Mouse (Mus musculus): ENCODE measurements at regions not wholly inside any gene's neighbourhood (a gene's known extent, or its start where the extent isn't known, plus 50 kb on each side); places are given as distances from the start of the nearest gene placed in this dataset.

- no peak overlapping the region for H3K27ac ChIP-seq
- H3K36me3 ChIP-seq: no peaks in the 10 kb centered on the region
- H3K9me3 ChIP-seq: no peaks in the 10 kb centered on the region
- WGBS: 59% methylated on average over 5 of the region's 5 CpGs
- no peak for ATAC-seq (ENCODE audit: low FRiP score, low read depth)
- H3K4me2 ChIP-seq (replicated peaks): no peak overlapping the region
- no peaks in the 10 kb centered on the region for H3K4me1 ChIP-seq
- no peak overlapping the region for H3K9ac ChIP-seq
- no peaks in the 10 kb centered on the region for H3K27me3 ChIP-seq (replicated peaks)
- H3K4me3 ChIP-seq: no peak overlapping the region
Observed at GRCm38 (mm10) chr4:124542696-124543095, 67.9 kb downstream of the 3100002H09Rik start.

DNA sequence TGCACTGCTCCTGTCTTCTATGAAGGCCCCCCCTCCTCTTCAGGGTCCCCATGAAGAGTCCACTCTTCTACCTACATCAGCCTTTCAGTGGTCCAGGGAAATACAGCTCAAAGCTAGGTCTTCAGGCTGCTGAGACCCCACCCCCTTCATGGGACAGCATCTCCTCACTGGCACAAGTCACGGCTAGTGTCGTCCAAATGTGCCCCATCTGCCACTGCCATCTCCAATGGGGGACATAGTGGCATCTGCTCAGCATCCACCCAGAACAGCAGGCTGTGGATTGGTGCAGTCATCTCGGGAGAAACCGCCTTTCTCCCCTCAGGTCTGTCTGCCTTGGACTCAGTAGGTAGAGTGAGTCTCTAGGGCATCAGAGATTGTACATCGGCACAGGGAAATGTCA is 72.1 kb downstream of the 3100002H09Rik start:
- Histone ChIP-seq H3K4me1 (no peaks in the 10 kb centered on the region), H3K27me3 (replicated peaks) (no peaks in the 10 kb centered on the region), H3K4me3 (no peak overlapping the region), H3K9me3 (no peaks in the 10 kb centered on the region), H3K9ac (no peak overlapping the region), H3K27ac (no peak overlapping the region), H3K36me3 (no peaks in the 10 kb centered on the region), H3K4me2 (replicated peaks) (no peak overlapping the region)
- no peak for ATAC-seq (ENCODE audit: low FRiP score, low read depth)
- 86% methylated on average over 5 of the region's 5 CpGs for WGBS

DNA sequence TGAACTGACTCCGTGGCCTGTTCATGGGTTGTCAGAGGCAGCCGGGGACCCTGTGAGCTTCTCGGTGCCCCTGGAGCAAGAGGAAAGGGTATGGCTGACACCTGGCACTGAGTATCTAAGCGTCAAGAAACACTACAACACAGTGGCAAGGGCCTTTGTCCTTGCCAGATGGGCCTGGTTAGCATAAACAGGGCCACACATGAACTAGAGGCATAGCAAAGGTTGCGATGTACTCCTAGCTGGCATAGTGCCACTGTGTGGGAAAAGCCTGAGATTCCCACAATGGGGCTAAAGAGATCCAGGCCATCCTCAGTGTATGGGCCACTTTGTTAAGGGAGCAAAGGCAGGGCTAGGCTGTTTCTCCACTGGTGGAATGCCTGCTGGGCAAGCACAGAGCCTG is 72.9 kb downstream of the 3100002H09Rik start:
- H3K27me3 ChIP-seq (replicated peaks): no peaks in the 10 kb centered on the region
- no peak overlapping the region for H3K27ac ChIP-seq
- H3K9ac ChIP-seq: no peak overlapping the region
- no peak overlapping the region for H3K4me3 ChIP-seq
- H3K4me1 ChIP-seq: no peaks in the 10 kb centered on the region
- H3K4me2 ChIP-seq (replicated peaks): no peak overlapping the region
- ATAC-seq (ENCODE audit: low FRiP score, low read depth): no peak
- no peaks in the 10 kb centered on the region for H3K36me3 ChIP-seq
- WGBS: 79% methylated on average over 5 of the region's 5 CpGs
- no peaks in the 10 kb centered on the region for H3K9me3 ChIP-seq

GRCm38 (mm10) chr4:124533614-124534013 is 77.0 kb downstream of the 3100002H09Rik start:
- WGBS: 69% methylated on average over 6 of the region's 6 CpGs
- no peak overlapping the region for H3K4me2 ChIP-seq (replicated peaks)
- no peak overlapping the region for H3K27ac ChIP-seq
- H3K4me1 ChIP-seq: no peaks in the 10 kb centered on the region
- H3K9me3 ChIP-seq: no peaks in the 10 kb centered on the region
- no peak for ATAC-seq (ENCODE audit: low FRiP score, low read depth)
- H3K36me3 ChIP-seq: no peaks in the 10 kb centered on the region
- no peaks in the 10 kb centered on the region for H3K27me3 ChIP-seq (replicated peaks)
- no peak overlapping the region for H3K4me3 ChIP-seq
- no peak overlapping the region for H3K9ac ChIP-seq

DNA sequence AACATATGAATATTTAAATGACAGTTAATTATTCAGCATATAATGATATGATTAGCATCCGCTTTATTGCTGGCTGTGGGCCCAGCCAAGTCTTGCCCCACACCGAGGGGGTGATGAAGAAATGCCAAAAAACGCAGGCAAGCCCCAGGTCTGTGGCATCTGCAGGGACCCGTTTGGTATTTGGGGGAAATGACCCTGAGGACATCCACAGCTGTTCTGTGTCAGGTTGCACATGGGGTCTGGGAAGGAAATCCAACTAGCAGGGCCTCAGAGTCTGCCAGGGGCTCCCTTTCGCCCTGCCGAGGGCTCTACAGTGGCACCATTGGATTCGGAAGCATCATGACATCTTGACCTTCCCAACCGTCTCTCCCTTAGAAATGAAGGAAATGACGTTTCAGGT is 80.0 kb downstream of the 3100002H09Rik start:
- no peak for ATAC-seq (ENCODE audit: low FRiP score, low read depth)
- no peak overlapping the region for H3K9ac ChIP-seq
- H3K27ac ChIP-seq: no peak overlapping the region
- H3K27me3 ChIP-seq (replicated peaks): no peaks in the 10 kb centered on the region
- peaks cover 8% of the 10 kb centered on the region; the same call in 1 of the 2 replicates for H3K4me1 ChIP-seq
- H3K9me3 ChIP-seq: no peaks in the 10 kb centered on the region
- 70% methylated on average over 9 of the region's 9 CpGs for WGBS
- no peak overlapping the region for H3K4me2 ChIP-seq (replicated peaks)
- H3K36me3 ChIP-seq: no peaks in the 10 kb centered on the region
- no peak overlapping the region for H3K4me3 ChIP-seq

GRCm38 (mm10) chr4:124526822-124527221 is 83.8 kb downstream of the 3100002H09Rik start:
- Histone ChIP-seq H3K4me1 (peaks cover 8% of the 10 kb centered on the region; the same call in 1 of the 2 replicates), H3K27me3 (replicated peaks) (no peaks in the 10 kb centered on the region; the same call in 1 of the 2 replicates), H3K36me3 (no peaks in the 10 kb centered on the region), H3K4me3 (no peak overlapping the region), H3K27ac (no peak overlapping the region), H3K9me3 (no peaks in the 10 kb centered on the region), H3K9ac (no peak overlapping the region), H3K4me2 (replicated peaks) (no peak overlapping the region)
- 28% methylated on average over 10 of the region's 10 CpGs for WGBS
- no peak for ATAC-seq (ENCODE audit: low FRiP score, low read depth)

- Histone ChIP-seq H3K4me1 (peaks cover 8% of the 10 kb centered on the region; the same call in 1 of the 2 replicates), H3K27ac (no peak overlapping the region), H3K27me3 (replicated peaks) (no peaks in the 10 kb centered on the region; the same call in 1 of the 2 replicates), H3K4me2 (replicated peaks) (no peak overlapping the region), H3K9me3 (no peaks in the 10 kb centered on the region), H3K36me3 (no peaks in the 10 kb centered on the region), H3K9ac (no peak overlapping the region), H3K4me3 (no peak overlapping the region)
- 41% methylated on average over 9 of the region's 9 CpGs for WGBS
- ATAC-seq (ENCODE audit: low FRiP score, low read depth): no peak
Observed at GRCm38 (mm10) chr4:124526362-124526761, 84.2 kb downstream of the 3100002H09Rik start.

DNA sequence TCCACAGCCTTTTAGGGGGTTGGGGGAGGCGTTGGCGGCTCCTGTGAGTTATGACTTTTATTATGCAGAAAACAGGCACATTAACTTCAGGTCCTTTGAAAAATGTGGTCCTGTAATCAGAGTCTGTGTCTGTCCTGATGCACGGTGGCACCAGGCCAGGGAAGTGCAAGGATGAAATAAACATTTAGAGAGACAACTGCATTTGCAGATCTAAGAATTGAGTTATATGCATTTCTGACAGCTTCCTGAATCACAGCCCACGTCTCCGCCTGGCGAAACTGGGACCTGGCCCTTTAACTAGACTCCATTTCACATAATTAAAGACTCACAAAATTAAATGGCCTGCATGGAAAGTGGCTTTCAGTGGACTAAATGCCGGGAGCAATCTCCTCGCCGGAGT is 90.3 kb downstream of the 3100002H09Rik start:
- Histone ChIP-seq H3K9ac (no peak overlapping the region), H3K27ac (no peak overlapping the region), H3K4me2 (replicated peaks) (no peak overlapping the region), H3K36me3 (no peaks in the 10 kb centered on the region), H3K27me3 (replicated peaks) (peaks cover 11% of the 10 kb centered on the region), H3K9me3 (no peaks in the 10 kb centered on the region), H3K4me1 (peaks cover 9% of the 10 kb centered on the region), H3K4me3 (no peak overlapping the region)
- 63% methylated on average over 9 of the region's 9 CpGs for WGBS
- ATAC-seq (ENCODE audit: low FRiP score, low read depth): no peak

DNA sequence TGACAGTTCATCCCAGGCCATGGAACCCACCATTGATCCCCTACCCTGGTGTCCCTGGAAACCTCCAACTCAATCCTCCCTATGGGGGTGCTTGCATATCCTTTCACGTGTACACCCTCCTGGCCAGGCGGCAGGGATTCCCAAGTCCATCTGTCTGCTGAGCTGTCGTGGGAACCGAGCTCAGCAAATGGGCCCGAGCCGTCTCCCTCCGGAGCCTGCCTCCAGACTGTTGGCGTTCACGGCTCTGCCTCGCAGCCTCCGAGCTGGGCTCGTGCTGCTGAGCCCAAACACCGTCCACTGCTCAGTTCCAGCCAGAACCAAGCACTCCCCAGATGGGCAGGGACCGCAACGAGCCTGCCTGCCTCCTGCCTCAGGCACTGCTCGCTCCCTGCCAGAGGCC is 98.8 kb downstream of the 3100002H09Rik start:
- no peak overlapping the region for H3K4me2 ChIP-seq (replicated peaks)
- H3K9me3 ChIP-seq: no peaks in the 10 kb centered on the region
- 0 out of 2 replicates have a peak, but pooled peaks cover 3% of the 10 kb centered on the region for H3K4me1 ChIP-seq
- H3K9ac ChIP-seq: no peak overlapping the region
- no peak overlapping the region for H3K27ac ChIP-seq
- H3K27me3 ChIP-seq (replicated peaks): peaks cover 35% of the 10 kb centered on the region
- H3K4me3 ChIP-seq: no peak overlapping the region
- ATAC-seq (ENCODE audit: low FRiP score, low read depth): no peak
- H3K36me3 ChIP-seq: no peaks in the 10 kb centered on the region
- 79% methylated on average over 16 of the region's 16 CpGs for WGBS

- no peaks in the 10 kb centered on the region for H3K36me3 ChIP-seq
- no peak overlapping the region for H3K27ac ChIP-seq
- H3K4me3 ChIP-seq: no peak overlapping the region
- no peak overlapping the region for H3K9ac ChIP-seq
- no peaks in the 10 kb centered on the region for H3K9me3 ChIP-seq
- H3K4me1 ChIP-seq: peaks cover 13% of the 10 kb centered on the region; the same call in 1 of the 2 replicates
- ATAC-seq (ENCODE audit: low FRiP score, low read depth): no peak
- H3K4me2 ChIP-seq (replicated peaks): no peak overlapping the region
- H3K27me3 ChIP-seq (replicated peaks): peaks cover 29% of the 10 kb centered on the region
- WGBS: 94% methylated on average over 3 of the region's 3 CpGs
Observed at GRCm38 (mm10) chr4:124510816-124511215, 99.8 kb downstream of the 3100002H09Rik start.

GRCm38 (mm10) chr4:124509695-124510094 is 100.9 kb downstream of the 3100002H09Rik start:
- no peak overlapping the region for H3K4me3 ChIP-seq

GRCm38 (mm10) chr4:124506083-124506647 is 104.4 kb downstream of the 3100002H09Rik start:
- no peak overlapping the region for H3K27ac ChIP-seq
- 0 out of 2 replicates have a peak overlapping the region, but pooled peaks have one; percentile 4 for H3K4me2 ChIP-seq (replicated peaks)
- peak; percentile 66 for ATAC-seq (ENCODE audit: low FRiP score, low read depth)

More at GRCm38 (mm10) chr4:124509695-124510094, 100.9 kb downstream of the 3100002H09Rik start:
- H3K4me2 ChIP-seq (replicated peaks): no peak overlapping the region
- no peak overlapping the region for H3K27ac ChIP-seq
- H3K36me3 ChIP-seq: no peaks in the 10 kb centered on the region
- H3K9me3 ChIP-seq: no peaks in the 10 kb centered on the region
- H3K27me3 ChIP-seq (replicated peaks): peaks cover 23% of the 10 kb centered on the region
- H3K9ac ChIP-seq: no peak overlapping the region
- peaks cover 16% of the 10 kb centered on the region; the same call in 1 of the 2 replicates for H3K4me1 ChIP-seq
- no peak for ATAC-seq (ENCODE audit: low FRiP score, low read depth)
- 79% methylated on average over 5 of the region's 5 CpGs for WGBS

DNA sequence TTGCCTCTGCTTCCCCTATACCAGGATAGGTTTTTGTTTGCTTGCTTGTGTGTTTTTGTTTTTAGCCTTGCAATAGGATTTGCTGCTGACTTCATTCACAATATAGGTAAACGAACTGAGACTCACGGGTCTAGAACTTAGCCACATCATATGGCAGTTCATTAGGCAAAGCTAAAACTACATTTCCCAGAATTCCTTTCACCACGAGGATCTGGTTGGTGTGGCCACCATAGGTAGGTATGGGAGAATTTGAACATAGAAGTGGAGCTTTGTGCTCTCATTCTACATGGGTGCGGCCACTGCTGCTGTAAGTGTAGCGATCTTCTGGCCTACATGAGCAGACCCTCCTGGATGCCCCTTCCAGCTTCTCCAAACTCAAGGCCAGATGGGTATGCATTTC is 108.8 kb downstream of the 3100002H09Rik start:
- Histone ChIP-seq H3K36me3 (no peaks in the 10 kb centered on the region), H3K4me3 (no peak overlapping the region), H3K27me3 (replicated peaks) (peaks cover 12% of the 10 kb centered on the region; the same call in 1 of the 2 replicates), H3K9me3 (no peaks in the 10 kb centered on the region), H3K27ac (no peak overlapping the region), H3K9ac (no peak overlapping the region), H3K4me1 (peaks cover 14% of the 10 kb centered on the region; the same call in 1 of the 2 replicates), H3K4me2 (replicated peaks) (no peak overlapping the region)
- WGBS: 78% methylated on average over 5 of the region's 5 CpGs
- ATAC-seq (ENCODE audit: low FRiP score, low read depth): no peak

More at GRCm38 (mm10) chr4:124506083-124506647, 104.4 kb downstream of the 3100002H09Rik start:
- WGBS: 27% methylated on average over 10 of the region's 10 CpGs
- H3K4me3 ChIP-seq: no peak overlapping the region
- H3K9ac ChIP-seq: no peak overlapping the region
- H3K4me1 ChIP-seq: peaks cover 16% of the 10 kb centered on the region; the same call in 1 of the 2 replicates
- no peaks in the 10 kb centered on the region for H3K36me3 ChIP-seq
- H3K9me3 ChIP-seq: no peaks in the 10 kb centered on the region
- H3K27me3 ChIP-seq (replicated peaks): peaks cover 18% of the 10 kb centered on the region
